Mouse (Mus musculus) limb, embryonic 13.5 days (tissue): ENCODE measurements around the gene Wdr78. TPM values are rescaled to one million over a fixed set of nuclear protein-coding genes. Genes with fewer than 3 reads are reported as not detected.

Experiments
- ATAC-seq: fragments of 200-750 bp; cut with Nextera tagmentation; 2 replicates; pipeline ENCODE4 v1.8.0; 2017; ENCODE audit warnings: low read depth, moderate number of reproducible peaks, moderate TSS enrichment; ENCODE audit not compliant: low FRiP score
- H3K27ac ChIP-seq: fragments of 300-500 bp; sonication (generic); 2 replicates; pipeline ENCODE4 v1.5.1; 2015; ENCODE audit warnings: inconsistent platforms, mild to moderate bottlenecking, moderate library complexity
- H3K27me3 ChIP-seq: fragments of 300-500 bp; sonication (generic); 2 replicates; pipeline ENCODE4 v1.6.1; 2015; ENCODE audit warnings: mild to moderate bottlenecking, inconsistent platforms
- H3K36me3 ChIP-seq: fragments of 300-500 bp; sonication (generic); 2 replicates; pipeline ENCODE4 v1.6.1; 2015; ENCODE audit warnings: inconsistent platforms, mild to moderate bottlenecking, moderate library complexity
- H3K4me1 ChIP-seq: fragments of 300-500 bp; sonication (generic); 2 replicates; pipeline ENCODE4 v1.6.1; 2015; ENCODE audit warnings: inconsistent platforms
- H3K4me2 ChIP-seq: fragments of 300-500 bp; sonication (generic); replicated peaks from 2 replicates; pipeline ENCODE4 v1.6.1; 2015; ENCODE audit warnings: inconsistent platforms, mild to moderate bottlenecking, moderate library complexity
- H3K4me3 ChIP-seq: fragments of 300-500 bp; sonication (generic); 2 replicates; pipeline ENCODE4 v1.5.1; 2015; ENCODE audit warnings: moderate library complexity, mild to moderate bottlenecking, inconsistent platforms
- H3K9ac ChIP-seq: fragments of 300-500 bp; sonication (generic); 2 replicates; pipeline ENCODE4 v1.6.1; 2015; ENCODE audit warnings: mild to moderate bottlenecking, inconsistent platforms
- H3K9me3 ChIP-seq: fragments of 300-500 bp; sonication (generic); 2 replicates; pipeline ENCODE4 v1.6.1; 2016; ENCODE audit warnings: inconsistent platforms
- WGBS: fragments of 180-500 bp; shearing (Covaris S2); methylation state at CpG from one replicate; pipeline ENCODE4 v1.1.7; 2015; 5-methylcytosine and 5-hydroxymethylcytosine counted together
- polyA plus RNA-seq: library from polyadenylated mRNA; unstranded; fragments of >200 nt; fragmentation: Nextera tagmentation; extraction: Ambion mirVana; gene quantifications from 2 replicates; pipeline ENCODE4 v1.2.1, GENCODE M21; 2015

Wdr78 gene
- polyA plus RNA-seq, 1 experiment from 2014 or later, result 3.8 TPM

DNA sequence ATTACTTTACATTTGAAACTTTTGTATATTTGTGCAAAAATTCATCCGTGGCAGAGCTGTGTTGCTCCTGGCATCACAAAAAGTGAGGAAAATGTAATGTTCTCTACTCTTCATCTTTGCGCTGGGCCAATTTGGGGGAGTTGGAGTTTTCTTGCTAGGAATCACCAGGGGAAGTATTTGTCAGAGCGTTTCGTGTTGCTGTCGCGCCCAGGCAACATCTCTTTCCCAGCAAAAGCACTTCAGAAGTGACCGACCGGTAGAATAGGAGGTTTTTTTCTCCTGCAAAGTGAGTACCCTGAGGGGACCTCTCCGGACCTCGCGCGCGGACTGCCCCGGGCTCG lies 4.5 kb upstream of the Wdr78 start:
- Histone ChIP-seq H3K4me3 (peak overlapping the region; percentile 88), H3K27me3 (no peaks in the 10 kb centered on the region), H3K27ac (peak overlapping the region; percentile 95), H3K9ac (peak overlapping the region; percentile 98), H3K4me1 (peaks cover 34% of the 10 kb centered on the region), H3K9me3 (no peaks in the 10 kb centered on the region), H3K36me3 (peaks cover 5% of the 10 kb centered on the region), H3K4me2 (peak overlapping the region; percentile 70)
- under 1% methylated on average over 15 of the region's 15 CpGs for WGBS
- ATAC-seq, result no peak

DNA sequence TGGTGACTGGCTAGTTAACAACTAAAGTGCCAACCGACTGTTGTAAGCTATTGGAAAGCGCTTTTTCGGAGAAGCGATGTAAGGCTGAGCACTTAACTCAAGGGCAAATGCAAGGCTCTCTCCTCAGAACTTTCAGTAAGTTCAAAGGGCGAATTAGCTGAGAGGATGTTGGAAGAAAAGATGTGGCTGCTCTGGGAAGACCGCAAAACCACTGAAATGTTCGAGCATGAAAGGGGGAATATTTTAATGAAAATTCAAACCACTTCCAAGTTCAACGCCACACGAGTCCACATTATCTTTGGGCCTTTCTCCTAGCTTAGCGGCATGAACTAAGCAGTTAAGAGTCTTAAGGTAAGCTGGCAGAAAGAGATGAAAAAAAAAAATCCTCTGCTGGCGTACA lies 953 bp downstream of the Wdr78 start:
- Histone ChIP-seq H3K4me1 (peaks cover 20% of the 10 kb centered on the region), H3K4me2 (peak overlapping the region; percentile 79), H3K4me3 (peak overlapping the region; percentile 82), H3K27me3 (no peaks in the 10 kb centered on the region), H3K9ac (peak overlapping the region; percentile 79), H3K9me3 (no peaks in the 10 kb centered on the region), H3K36me3 (peaks cover 14% of the 10 kb centered on the region), H3K27ac (peak overlapping the region; percentile 99)
- WGBS, result 8% methylated on average over 11 of the region's 11 CpGs
- no peak for ATAC-seq

DNA sequence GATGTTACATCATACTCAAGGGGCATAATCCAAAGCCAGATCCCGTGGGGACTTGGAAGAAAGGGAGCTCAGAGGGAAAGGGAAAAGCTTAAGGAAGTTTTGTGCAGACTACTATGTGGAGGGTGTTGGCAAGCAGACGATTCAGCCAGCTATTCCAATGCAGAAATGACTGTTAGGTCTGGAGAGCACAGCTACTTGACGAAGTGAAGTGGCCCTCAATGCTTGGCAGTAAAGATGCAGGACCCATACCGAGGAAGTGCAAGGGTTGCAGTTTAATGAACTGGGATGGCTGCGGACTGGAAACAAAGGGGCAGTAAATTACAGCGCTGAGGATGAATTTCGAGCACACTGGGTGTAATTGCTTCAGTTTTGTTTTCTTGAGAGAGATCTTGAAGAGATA lies 1.7 kb downstream of the Wdr78 start:
- H3K36me3 ChIP-seq, result peaks cover 14% of the 10 kb centered on the region
- H3K4me2 ChIP-seq, result peak overlapping the region; percentile 79
- no peaks in the 10 kb centered on the region for H3K27me3 ChIP-seq
- no peak for ATAC-seq
- H3K4me1 ChIP-seq, result peaks cover 20% of the 10 kb centered on the region
- peak overlapping the region; percentile 79 for H3K9ac ChIP-seq
- no peaks in the 10 kb centered on the region for H3K9me3 ChIP-seq
- no peak overlapping the region for H3K27ac ChIP-seq
- 41% methylated on average over 7 of the region's 7 CpGs for WGBS
- peak overlapping the region; percentile 82 for H3K4me3 ChIP-seq

DNA sequence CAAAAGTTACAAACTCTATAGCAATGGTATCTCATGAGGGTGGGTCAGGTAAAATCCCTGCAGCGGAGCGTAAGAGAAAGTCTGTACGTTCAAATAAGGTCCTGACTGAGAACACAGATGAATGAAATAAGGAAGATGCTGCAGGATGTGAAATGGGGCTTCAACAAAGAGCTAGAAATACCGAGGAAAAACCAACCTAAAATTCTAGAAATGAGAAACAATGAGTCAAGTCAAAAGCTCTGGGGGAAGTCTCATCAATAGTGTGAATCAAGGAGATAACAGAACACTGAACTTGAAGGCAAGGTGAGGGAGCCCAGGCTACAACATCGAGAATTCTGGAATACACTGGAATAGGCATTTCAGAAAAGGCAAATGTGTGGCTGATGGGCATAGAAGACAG lies 15.8 kb downstream of the Wdr78 start:
- Histone ChIP-seq H3K27ac (no peak overlapping the region), H3K4me3 (no peak overlapping the region), H3K4me1 (no peaks in the 10 kb centered on the region), H3K9me3 (no peaks in the 10 kb centered on the region), H3K4me2 (no peak overlapping the region), H3K27me3 (no peaks in the 10 kb centered on the region), H3K36me3 (no peaks in the 10 kb centered on the region; the same call in 1 of the 2 replicates), H3K9ac (no peak overlapping the region)
- no peak for ATAC-seq
- WGBS, result 91% methylated on average over 5 of the region's 5 CpGs

DNA sequence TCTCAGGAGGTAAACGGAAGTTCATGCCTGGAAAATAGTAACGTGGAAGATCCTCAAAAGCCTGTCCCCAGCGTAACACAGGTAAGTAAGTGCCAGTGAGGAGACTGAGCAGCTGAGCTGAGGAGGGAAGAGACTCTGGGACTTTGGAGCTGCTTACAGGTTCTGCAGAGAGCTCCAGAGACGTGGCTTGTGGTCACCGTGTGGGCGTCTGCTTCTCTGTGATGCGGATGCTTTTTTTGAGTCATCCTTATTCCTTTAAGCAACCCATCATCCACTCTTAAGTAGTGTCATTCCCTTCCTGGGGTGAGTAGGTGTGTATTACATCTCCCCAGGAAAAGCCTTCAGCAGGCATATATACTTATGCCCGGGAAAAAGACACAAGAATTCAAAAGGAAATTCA lies 18.4 kb downstream of the Wdr78 start:
- Histone ChIP-seq H3K27me3 (no peaks in the 10 kb centered on the region), H3K9ac (no peak overlapping the region), H3K27ac (no peak overlapping the region), H3K4me3 (no peak overlapping the region), H3K36me3 (no peaks in the 10 kb centered on the region), H3K4me2 (no peak overlapping the region), H3K9me3 (no peaks in the 10 kb centered on the region), H3K4me1 (no peaks in the 10 kb centered on the region)
- 91% methylated on average over 8 of the region's 8 CpGs for WGBS
- ATAC-seq, result no peak

DNA sequence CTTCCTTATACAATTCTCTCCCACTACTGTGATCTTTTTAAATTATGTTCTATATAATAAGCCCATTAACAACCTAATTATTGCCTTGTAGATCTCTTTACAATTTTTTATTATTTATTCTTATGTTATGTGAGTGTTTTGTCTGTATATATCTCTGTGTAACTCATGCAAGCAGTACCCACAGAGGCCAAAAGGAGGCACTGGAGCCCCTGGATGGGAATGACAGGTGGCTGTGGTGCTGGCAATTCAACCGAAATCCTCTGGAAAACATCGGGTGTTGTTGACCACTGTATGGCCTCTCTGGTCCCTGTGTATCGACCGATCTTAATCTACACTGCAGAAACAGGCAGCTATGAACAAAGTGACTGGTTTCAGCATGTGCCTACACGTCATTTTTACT lies 29.1 kb downstream of the Wdr78 start:
- 88% methylated on average over 5 of the region's 5 CpGs for WGBS
- H3K9ac ChIP-seq, result no peak overlapping the region

DNA sequence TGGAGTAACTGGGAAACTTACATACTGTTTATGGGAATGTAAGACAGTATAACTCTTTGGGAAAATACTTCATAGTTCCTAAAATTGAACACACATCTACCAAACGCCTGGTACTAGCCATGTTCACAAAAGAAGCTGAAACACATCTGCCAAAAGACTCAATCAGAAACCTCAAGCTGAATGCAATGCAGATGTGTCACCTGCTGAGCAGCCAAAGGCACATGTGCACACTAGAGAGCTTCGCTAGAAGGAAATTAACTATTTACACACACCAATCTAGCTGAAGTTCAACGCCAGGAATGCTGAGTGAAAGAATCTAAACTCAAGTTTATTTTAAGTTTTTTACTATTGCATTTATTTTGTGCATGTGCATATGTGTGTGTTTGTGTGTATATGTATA lies 43.7 kb downstream of the Wdr78 start:
- no peaks in the 10 kb centered on the region for H3K27me3 ChIP-seq
- no peaks in the 10 kb centered on the region for H3K9me3 ChIP-seq
- H3K4me3 ChIP-seq, result no peak overlapping the region
- no peaks in the 10 kb centered on the region for H3K36me3 ChIP-seq
- H3K4me2 ChIP-seq, result no peak overlapping the region
- H3K4me1 ChIP-seq, result no peaks in the 10 kb centered on the region
- no peak for ATAC-seq
- no peak overlapping the region for H3K9ac ChIP-seq
- 35% methylated on average over 3 of the region's 3 CpGs for WGBS
- no peak overlapping the region for H3K27ac ChIP-seq

More for the DNA sequence above, 29.1 kb downstream of the Wdr78 start:
- no peak overlapping the region for H3K27ac ChIP-seq
- no peaks in the 10 kb centered on the region for H3K4me1 ChIP-seq
- ATAC-seq, result no peak
- H3K4me2 ChIP-seq, result no peak overlapping the region
- H3K4me3 ChIP-seq, result no peak overlapping the region
- no peaks in the 10 kb centered on the region for H3K9me3 ChIP-seq
- no peaks in the 10 kb centered on the region for H3K27me3 ChIP-seq
- H3K36me3 ChIP-seq, result no peaks in the 10 kb centered on the region

DNA sequence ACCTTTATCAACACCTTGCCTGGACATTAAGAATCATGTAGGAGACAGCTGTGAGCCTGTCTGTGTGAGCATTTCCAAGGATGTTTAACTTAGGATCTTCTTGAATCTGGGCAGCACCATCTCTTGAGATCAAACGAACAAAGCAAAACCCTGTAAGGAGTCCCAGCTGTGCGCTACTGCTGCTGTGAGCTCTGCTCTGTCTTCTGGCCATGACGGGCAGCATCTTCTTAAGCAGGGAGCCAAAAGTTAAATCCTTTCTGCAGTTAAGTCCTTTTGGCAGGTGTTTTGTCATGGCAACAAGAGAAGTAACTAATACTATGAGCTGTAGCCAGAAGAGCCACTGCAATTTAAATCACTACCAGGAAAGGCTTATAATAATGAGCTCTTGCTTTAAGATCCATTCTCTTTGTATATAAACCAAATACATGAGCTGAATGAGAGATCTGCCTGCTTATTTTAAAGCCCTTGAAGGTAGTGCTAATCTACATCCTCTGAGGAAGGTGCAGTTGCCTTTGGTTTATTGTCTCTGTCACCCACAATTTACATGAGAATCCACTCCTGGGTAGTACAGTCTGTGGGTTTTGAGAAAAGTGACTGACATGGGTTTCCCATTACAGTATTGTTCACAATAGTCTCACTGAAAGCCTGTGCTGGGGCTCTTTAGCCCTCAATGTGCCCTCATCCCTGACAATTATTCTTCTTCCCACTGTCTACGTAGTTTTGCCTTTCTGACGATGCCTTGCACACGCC lies 46.3 kb downstream of the Wdr78 start:
- no peaks in the 10 kb centered on the region for H3K36me3 ChIP-seq
- no peaks in the 10 kb centered on the region for H3K9me3 ChIP-seq
- H3K27ac ChIP-seq, result no peak overlapping the region
- WGBS, result 71% methylated on average over 6 of the region's 6 CpGs
- no peak overlapping the region for H3K4me3 ChIP-seq
- H3K4me1 ChIP-seq, result no peaks in the 10 kb centered on the region
- ATAC-seq, result no peak
- no peak overlapping the region for H3K4me2 ChIP-seq
- no peaks in the 10 kb centered on the region for H3K27me3 ChIP-seq
- H3K9ac ChIP-seq, result no peak overlapping the region

DNA sequence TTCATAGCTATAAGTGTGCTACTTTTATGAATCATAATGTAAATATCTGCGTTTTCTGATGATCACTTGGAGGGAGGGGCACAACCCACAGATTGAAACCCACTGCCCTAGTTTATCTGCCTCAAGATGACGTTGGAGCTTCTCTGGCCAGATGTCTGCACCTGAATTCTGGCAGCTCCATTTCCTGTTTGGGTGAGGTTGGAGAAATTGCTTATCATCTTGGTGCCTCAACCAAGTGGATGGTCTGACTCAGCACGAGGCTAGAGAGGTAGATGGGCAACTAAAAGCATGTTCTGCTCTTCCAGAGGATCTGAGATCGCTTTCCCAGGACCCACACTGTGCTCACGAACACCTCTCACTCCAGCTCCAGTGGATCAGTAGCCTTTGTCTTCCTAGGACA lies 49.4 kb downstream of the Wdr78 start:
- Histone ChIP-seq H3K4me2 (no peak overlapping the region), H3K27me3 (no peaks in the 10 kb centered on the region), H3K36me3 (no peaks in the 10 kb centered on the region), H3K4me1 (no peaks in the 10 kb centered on the region), H3K9me3 (no peaks in the 10 kb centered on the region), H3K27ac (no peak overlapping the region), H3K9ac (no peak overlapping the region), H3K4me3 (no peak overlapping the region)
- ATAC-seq, result no peak
- WGBS, result 75% methylated on average over 5 of the region's 5 CpGs

DNA sequence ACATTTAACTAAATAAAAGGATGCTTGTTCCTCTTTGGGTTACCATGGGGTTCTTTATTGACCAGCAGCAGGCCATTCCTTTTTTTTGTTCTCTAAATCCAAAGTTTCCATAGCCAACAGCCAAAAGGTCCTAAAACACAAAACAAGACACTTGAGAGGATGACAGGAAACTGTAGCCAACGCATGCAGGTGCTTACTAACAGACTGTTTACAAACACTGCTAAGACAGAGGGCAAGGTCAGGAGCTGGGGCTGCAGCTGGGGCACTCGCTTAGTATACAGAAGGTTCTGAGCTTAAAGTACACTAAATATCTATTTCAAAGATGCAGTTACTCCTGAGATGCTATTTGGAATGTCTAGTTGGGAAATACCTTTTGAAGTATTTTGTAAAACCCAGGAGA lies 49.9 kb downstream of the Wdr78 start:
- no peak overlapping the region for H3K9ac ChIP-seq
- H3K27ac ChIP-seq, result no peak overlapping the region
- H3K4me1 ChIP-seq, result no peaks in the 10 kb centered on the region
- no peaks in the 10 kb centered on the region for H3K9me3 ChIP-seq
- 71% methylated on average over 2 of the region's 2 CpGs for WGBS
- H3K4me2 ChIP-seq, result no peak overlapping the region
- no peak overlapping the region for H3K4me3 ChIP-seq
- ATAC-seq, result no peak
- no peaks in the 10 kb centered on the region for H3K27me3 ChIP-seq
- H3K36me3 ChIP-seq, result no peaks in the 10 kb centered on the region

DNA sequence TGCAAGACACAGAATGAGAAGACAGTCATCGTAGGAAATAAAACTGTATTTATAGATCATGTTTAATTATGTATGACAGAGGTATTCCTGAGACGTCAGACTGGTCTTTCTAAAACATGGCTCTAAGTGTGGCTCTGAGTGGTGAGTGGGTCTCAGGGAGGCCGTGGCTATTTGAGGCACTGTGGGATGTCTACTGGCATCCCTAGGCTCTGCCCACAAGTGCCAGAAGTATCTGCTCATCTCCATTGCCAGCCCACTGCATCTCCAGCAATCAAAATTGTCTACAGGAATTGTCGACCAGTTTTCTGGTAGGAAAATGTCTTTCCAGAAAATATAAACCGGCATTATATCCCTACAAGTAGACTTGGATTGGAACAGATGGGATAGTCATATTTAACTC lies 57.4 kb downstream of the Wdr78 start:
- Histone ChIP-seq H3K4me3 (no peak overlapping the region), H3K36me3 (no peaks in the 10 kb centered on the region), H3K9ac (no peak overlapping the region), H3K27ac (no peak overlapping the region), H3K27me3 (no peaks in the 10 kb centered on the region), H3K4me1 (no peaks in the 10 kb centered on the region), H3K9me3 (no peaks in the 10 kb centered on the region), H3K4me2 (no peak overlapping the region)
- ATAC-seq, result no peak
- WGBS, result 89% methylated on average over 5 of the region's 5 CpGs

DNA sequence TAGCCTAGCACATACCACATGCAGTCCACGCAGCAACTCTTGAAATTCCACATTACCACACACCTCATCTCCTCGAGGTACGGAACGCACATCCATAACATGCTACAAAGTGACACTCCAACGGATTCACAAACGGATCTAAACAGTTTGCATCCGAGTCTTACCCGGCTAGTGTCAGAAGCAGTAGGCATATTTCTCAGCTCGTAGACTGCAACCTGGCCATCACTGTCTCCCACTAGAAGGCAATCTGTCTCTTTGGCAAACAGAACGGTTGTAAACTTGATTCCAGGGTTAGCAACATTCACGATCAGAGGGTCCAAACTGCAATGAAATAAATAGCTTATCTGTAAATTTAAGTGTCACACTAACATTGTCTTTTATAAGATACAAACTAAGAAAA lies 66.3 kb downstream of the Wdr78 start:
- Histone ChIP-seq H3K27me3 (no peaks in the 10 kb centered on the region), H3K4me1 (no peaks in the 10 kb centered on the region), H3K9ac (no peak overlapping the region), H3K9me3 (no peaks in the 10 kb centered on the region), H3K36me3 (no peaks in the 10 kb centered on the region), H3K4me2 (no peak overlapping the region), H3K27ac (no peak overlapping the region), H3K4me3 (no peak overlapping the region)
- 80% methylated on average over 11 of the region's 11 CpGs for WGBS
- ATAC-seq, result no peak

DNA sequence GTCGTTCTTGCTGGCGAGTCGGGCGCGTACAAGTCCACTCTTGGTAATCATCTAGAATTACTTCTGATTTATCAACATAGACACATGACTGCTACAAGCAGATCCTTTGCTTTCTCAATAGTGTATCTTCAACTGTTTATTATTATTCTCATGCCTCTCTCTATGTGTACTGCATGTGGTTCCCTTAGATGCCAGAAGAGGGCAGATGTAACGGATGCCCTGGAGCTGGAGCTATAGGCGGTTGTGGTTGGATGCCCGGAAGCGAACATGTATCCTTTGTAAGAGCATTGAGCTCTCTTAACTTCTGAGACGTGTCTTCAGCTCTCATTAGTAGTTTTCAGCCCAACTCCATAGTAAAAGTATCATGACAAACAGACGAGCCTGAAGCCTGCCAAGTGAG lies 71.4 kb downstream of the Wdr78 start:
- Histone ChIP-seq H3K9ac (no peak overlapping the region), H3K27me3 (no peaks in the 10 kb centered on the region), H3K4me2 (no peak overlapping the region), H3K9me3 (no peaks in the 10 kb centered on the region), H3K4me3 (no peak overlapping the region), H3K27ac (no peak overlapping the region), H3K36me3 (no peaks in the 10 kb centered on the region), H3K4me1 (peaks cover 10% of the 10 kb centered on the region)
- 92% methylated on average over 11 of the region's 11 CpGs for WGBS
- no peak for ATAC-seq
